Mouse (Mus musculus): ENCODE results near the gene Gadl1.
"Not testable (repeated sequence)": the region's sequence is repeated elsewhere in the genome, so short reads cannot be mapped to it uniquely, and the experiment has no call there.

Gadl1 gene

DNA sequence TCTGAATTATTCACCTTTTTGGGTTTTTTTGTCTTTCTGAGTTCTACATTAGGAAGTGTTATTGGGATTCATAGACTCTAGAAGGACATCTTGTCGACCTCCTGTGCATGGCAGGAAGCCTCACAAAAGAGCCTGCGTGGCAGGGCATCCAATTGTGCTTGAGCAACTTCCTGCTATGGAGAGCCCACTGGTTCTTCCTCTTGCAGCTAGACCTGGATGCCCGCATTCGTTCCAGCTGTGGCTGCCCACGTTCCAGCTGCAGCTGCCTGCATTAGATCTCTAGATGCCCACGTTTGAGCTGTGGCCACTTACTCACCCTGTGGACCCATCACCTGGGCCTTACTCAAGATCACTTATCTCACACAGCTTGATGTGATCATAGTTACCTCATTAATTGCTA, 116.1 kb downstream of the Gadl1 start:
- no peak for DNase-seq (ENCODE audit: low spot score)

- no peak for DNase-seq (ENCODE audit: low spot score)
Observed at GRCm38 (mm10) chr9:116029076-116029475, 119.8 kb downstream of the Gadl1 start.

DNA sequence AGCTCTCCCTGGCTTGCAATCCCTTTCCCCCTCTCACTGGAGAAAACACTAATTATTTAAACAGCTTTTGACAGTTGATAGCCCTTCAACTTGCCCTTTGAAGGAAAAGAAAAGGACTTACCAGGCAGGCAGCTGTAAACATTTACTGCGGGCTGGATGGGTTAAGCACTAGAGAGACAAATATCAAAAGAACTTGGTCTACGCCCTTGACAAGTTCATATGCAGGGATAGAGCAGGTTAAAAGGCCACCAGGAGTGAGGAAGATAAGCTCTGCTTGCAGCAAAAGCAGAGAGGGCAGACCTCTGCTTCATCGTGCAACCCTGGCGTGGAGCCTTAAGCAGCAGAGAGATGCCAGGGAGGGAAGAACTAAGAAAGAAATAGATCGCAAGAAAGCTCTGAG, 123.5 kb downstream of the Gadl1 start:
- DNase-seq (ENCODE audit: low spot score): no peak

GRCm38 (mm10) chr9:116038275-116038674, 129.0 kb downstream of the Gadl1 start:
- no peak for DNase-seq (ENCODE audit: low spot score)

- no peak for DNase-seq (ENCODE audit: low spot score)
Observed at GRCm38 (mm10) chr9:116039981-116040380, 130.7 kb downstream of the Gadl1 start.

DNA sequence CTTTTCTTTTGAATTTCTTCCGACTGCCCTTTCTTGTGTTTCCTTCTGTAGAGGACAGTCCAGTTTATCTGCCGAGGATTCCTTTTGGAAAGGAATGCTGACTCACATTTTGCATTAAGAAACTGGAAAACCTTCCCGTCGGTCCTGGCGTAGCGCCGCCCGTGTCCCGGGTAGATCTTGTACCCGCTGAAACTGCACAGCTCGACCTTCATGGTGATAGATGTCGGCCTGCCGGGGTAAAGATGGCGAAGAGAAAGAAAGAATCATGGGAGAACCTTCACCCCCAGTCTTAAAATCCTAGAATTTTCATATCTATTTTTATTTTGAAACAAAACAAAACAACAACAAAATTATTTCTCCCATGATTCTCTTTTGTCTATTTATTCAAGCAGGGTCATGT, 131.6 kb downstream of the Gadl1 start:
- not testable (repeated sequence) for DNase-seq (ENCODE audit: low spot score)

GRCm38 (mm10) chr9:116041369-116041768, 132.1 kb downstream of the Gadl1 start:
- no peak for DNase-seq (ENCODE audit: low spot score)

GRCm38 (mm10) chr9:116041787-116042186, 132.5 kb downstream of the Gadl1 start:
- peak; percentile 12 for DNase-seq (ENCODE audit: low spot score)

DNA sequence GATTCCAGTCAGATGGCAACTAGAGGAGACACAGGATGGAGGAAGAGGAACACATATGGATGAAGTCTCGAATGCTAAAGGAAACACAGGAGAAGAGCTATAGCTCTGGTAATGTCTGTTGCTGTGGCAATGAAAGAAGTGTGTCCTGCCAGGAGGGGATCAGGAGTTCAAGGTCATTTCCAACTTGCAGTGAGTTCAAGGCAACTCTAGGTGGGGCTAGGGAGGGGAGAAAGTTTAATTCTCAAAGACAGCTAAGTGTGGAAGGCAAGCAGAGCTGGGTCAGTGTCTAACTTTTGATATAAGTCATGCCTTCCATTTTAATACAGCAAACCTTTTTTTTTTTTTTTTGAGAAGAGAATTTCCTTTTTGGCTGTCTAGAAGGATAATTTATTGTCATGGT, 140.7 kb downstream of the Gadl1 start:
- DNase-seq (ENCODE audit: low spot score): no peak

DNA sequence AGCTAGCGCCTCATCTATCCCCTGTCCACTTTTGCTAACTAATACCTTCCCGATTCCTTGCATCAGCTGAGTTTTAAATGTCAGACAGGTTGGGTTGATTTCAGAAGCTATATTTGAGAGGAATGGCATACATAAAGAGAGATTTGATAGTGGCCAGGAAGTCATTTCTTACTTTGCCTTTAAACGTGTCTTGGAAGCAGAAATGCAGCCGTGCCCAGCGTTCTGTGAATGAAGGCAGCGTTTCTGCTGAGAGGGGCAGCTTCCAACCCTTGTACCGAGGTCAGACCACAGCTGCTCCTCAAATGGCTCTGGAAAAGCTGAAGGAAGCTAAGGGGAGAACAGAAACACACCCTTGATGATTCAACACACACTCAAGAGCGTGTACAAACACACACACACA, 144.7 kb downstream of the Gadl1 start:
- DNase-seq (ENCODE audit: low spot score): no peak

DNA sequence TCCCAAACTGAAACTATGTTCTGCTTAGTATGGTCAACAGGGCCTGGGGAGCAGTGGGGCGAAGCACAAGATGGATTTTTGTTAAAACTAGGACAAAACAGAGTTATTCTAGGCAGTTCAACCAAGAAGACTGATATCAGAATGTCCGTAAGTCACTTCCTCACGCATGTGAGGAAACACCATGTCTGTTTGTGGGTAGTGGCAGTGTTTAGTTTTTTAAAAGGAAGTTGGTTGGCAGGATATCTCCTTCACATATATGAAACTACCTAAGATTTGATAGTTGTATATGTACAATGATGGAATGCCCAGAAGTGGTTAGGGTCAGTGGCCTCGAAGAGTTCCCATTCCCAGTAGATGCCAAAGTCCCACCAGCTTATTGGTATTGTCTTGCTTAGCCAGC, 149.2 kb downstream of the Gadl1 start:
- DNase-seq (ENCODE audit: low spot score): no peak

- DNase-seq (ENCODE audit: low spot score): no peak
Observed at GRCm38 (mm10) chr9:116059156-116059555, 149.9 kb downstream of the Gadl1 start.

DNA sequence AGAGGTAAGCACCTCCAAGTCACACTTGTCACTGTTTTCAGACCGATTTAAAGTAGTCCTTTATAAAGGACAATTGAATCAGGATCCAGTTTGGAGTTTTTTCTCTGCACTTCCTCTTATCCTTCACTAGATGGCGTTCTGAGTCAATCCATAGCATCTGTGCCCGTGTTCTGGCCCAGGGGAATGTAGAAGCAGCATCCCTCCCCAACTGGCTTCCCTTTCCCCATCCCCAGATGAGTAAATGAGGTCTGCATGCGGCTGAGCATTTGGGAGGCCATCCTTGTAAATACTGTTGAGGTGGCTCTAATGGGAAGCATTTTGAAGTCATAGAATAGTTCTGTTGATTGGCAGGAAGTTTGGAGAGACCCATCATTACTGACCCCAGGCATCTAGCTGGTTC, 151.4 kb downstream of the Gadl1 start:
- DNase-seq (ENCODE audit: low spot score): no peak

DNA sequence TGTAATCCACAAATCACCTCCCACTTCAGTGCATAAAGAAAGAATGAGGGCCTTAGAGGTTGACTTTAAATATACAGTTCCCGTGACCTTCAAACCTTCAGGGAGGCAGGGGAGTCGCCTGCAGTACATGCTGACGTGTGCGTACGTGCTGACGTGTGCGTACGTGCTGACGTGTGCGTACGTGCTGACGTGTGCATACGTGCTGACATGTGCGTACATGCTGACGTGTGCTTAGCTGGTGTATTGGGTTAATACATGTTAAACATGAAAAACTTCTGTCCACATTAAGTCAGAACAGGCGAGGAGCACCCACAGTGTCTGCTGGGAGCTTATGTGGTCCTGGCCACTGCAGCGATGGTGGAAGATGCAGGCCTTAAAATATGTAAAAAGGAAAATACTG, 155.5 kb downstream of the Gadl1 start:
- no peak for DNase-seq (ENCODE audit: low spot score)

- not testable (repeated sequence) for DNase-seq (ENCODE audit: low spot score)
Observed at GRCm38 (mm10) chr9:116071561-116071960, 162.3 kb downstream of the Gadl1 start.

- no peak for DNase-seq (ENCODE audit: low spot score)
Observed at GRCm38 (mm10) chr9:116076163-116076562, 166.9 kb downstream of the Gadl1 start.

DNA sequence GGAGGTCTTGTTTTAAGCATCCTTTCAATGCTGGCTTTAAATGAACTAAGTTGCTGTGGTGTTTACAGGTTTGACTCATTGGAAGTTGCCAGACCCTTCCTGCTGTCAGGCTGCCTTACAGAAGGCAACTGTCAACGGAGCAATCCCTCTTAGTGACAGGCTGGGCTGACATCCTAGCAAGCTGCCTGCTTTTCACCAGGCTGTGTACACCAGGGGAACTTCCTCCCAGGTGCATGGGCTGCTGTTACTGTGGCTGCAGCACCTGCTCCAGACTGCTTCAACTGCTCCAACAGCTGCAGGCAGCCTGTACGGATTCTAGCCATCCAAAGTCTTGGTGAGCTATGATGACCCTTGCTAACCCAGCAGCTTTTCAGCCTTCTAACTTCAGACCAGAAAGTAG, 167.7 kb downstream of the Gadl1 start:
- no peak for DNase-seq (ENCODE audit: low spot score)

GRCm38 (mm10) chr9:116077419-116077818, 168.2 kb downstream of the Gadl1 start:
- no peak for DNase-seq (ENCODE audit: low spot score)

- DNase-seq (ENCODE audit: low spot score): no peak
Observed at GRCm38 (mm10) chr9:116081781-116082180, 172.5 kb downstream of the Gadl1 start.

GRCm38 (mm10) chr9:116083300-116083699, 174.0 kb downstream of the Gadl1 start:
- no peak for DNase-seq (ENCODE audit: low spot score)

DNA sequence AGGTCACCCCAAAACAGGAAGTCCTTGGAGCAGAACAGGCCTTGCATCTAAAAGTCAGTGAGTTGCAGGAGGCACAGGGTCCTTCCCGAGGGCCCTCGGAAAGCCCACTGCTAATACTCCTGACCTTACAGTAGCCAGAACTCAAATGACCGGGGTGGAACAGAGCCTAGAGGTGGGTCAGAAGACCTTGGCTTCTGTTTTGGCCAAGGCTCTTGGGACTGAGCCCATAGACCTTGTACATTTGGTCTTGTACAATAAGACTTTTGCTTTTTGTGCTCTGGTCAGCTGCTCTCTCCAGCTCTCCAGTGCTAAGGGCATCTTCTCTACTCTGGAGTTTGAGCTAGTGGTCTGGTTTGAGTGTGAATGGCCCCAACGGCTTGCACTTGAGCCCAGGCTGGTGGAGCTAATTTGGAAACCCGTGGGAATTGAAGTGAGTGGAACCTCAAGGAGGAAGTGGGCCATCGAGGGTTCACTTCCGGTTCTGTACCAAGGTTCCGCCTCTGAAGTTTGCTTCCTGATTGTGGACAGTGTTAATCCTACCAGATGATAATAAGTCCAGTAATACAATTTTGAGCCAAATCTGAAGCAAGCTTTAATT, 174.6 kb downstream of the Gadl1 start:
- DNase-seq (ENCODE audit: low spot score): no peak

DNA sequence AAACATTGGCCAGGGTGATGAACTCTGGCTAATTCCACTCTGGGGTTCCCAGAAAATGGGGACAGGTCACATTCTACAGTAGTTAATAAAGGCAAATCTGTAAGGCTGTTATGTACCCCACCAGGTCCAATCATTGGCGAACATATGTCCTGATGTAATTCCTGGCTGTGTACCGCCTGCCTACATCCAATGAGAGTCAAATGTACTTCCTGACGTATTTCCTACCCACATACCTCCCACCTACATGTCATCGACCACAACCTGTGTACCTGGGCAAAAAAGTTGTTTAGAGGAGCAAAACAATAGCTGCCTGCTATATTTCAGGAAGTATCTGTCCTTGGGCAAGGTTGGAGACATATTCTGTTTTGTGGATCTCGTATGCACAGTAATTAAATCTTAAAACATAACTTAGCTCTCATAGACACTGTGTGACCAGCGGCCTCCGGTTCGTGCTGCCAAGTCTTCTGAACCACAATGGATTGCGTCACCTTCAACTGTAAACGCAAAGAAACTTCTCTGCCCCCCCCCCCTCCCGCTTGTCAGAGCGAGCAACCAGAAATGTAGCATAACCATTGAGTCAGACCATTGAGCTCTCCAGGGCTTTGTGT, 175.2 kb downstream of the Gadl1 start:
- no peak for DNase-seq (ENCODE audit: low spot score)

GRCm38 (mm10) chr9:116085999-116086398, 176.7 kb downstream of the Gadl1 start:
- DNase-seq (ENCODE audit: low spot score): no peak

- no peak for DNase-seq (ENCODE audit: low spot score)
Observed at GRCm38 (mm10) chr9:116087263-116087662, 178.0 kb downstream of the Gadl1 start.

Measured in MN1 (cell line).